Mouse (Mus musculus): Measurements from ENCODE around the gene Ngb.

DNA sequence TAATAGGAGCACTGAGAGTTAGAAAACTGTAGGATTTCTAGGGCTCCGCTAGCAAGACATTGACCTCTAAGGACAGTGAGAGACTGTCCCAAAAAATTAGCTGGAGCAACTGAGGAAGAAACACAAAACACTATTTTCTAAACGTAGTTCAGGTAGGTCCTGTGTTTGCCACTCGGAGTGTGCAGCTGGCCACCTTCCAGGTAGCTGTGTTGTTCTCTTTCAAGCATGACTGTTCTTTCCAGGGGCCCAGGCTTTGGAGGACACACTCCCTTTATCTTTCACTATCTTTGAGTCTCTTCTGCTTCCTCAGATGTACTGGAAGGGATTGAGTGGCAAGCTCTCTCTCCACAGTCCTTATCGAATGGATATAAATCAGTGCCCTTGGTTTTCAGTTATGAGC lies 1.1 kb upstream of the Ngb start:
- TF ChIP-seq CTCF (IDR thresholded peaks at IDR 0.05; ENCODE audit: borderline replicate concordance, extremely low read depth, insufficient read depth, insufficient read length) (no peak), POLR2A (IDR thresholded peaks at IDR 0.05; ENCODE audit: borderline replicate concordance, extremely low read depth, insufficient read depth, insufficient read length, poor library complexity, severe bottlenecking) (no peak)
